Mouse (Mus musculus) intestine, postnatal 0 days (tissue): Measurements from ENCODE around the gene Ddx23. TPM values are rescaled to one million over a fixed set of nuclear protein-coding genes. Genes with fewer than 3 reads are reported as not detected.

Experiments
- ATAC-seq: fragments of 200-750 bp; cut with Nextera tagmentation; 2 replicates; pipeline ENCODE4 v1.8.0; 2017; ENCODE audit warnings: mild to moderate bottlenecking, moderate TSS enrichment, moderate library complexity
- H3K27ac ChIP-seq: fragments of 300-500 bp; sonication (generic); 2 replicates; pipeline ENCODE4 v1.5.1; 2014; ENCODE audit warnings: mild to moderate bottlenecking, low read depth, low read length, moderate library complexity
- H3K27me3 ChIP-seq: fragments of 300-500 bp; sonication (generic); replicated peaks from 2 replicates; pipeline ENCODE4 v1.6.1; 2014; ENCODE audit warnings: low read length, mixed read lengths; ENCODE audit not compliant: control insufficient read depth, insufficient read depth
- H3K36me3 ChIP-seq: fragments of 300-500 bp; sonication (generic); 2 replicates; pipeline ENCODE4 v1.6.1; 2014; ENCODE audit warnings: mild to moderate bottlenecking, moderate library complexity; ENCODE audit not compliant: control insufficient read depth, insufficient read depth
- H3K4me1 ChIP-seq: fragments of 300-500 bp; sonication (generic); replicated peaks from 2 replicates; pipeline ENCODE4 v1.6.1; 2014; ENCODE audit warnings: antibody characterized with exemption, low read length, mixed read lengths; ENCODE audit not compliant: control insufficient read depth, insufficient read depth
- H3K4me2 ChIP-seq: fragments of 300-500 bp; sonication (generic); replicated peaks from 2 replicates; pipeline ENCODE4 v1.6.1; 2014; ENCODE audit warnings: low read depth, mild to moderate bottlenecking, moderate library complexity
- H3K4me3 ChIP-seq: fragments of 300-500 bp; sonication (generic); 2 replicates; pipeline ENCODE4 v1.5.1; 2014; ENCODE audit warnings: low read depth, low read length
- H3K9ac ChIP-seq: fragments of 300-500 bp; sonication (generic); 2 replicates; pipeline ENCODE4 v1.6.1; 2014; ENCODE audit warnings: mild to moderate bottlenecking, low read depth, low read length
- H3K9me3 ChIP-seq: fragments of 300-500 bp; sonication (generic); 2 replicates; pipeline ENCODE4 v1.6.1; 2016; ENCODE audit warnings: mixed run types; ENCODE audit not compliant: control insufficient read depth
- CTCF ChIP-seq: sonication (generic); IDR thresholded peaks from 2 replicates; pipeline ENCODE4 v1.5.1; 2016; ENCODE audit warnings: low read depth, mild to moderate bottlenecking, control low read depth, antibody characterized with exemption, moderate library complexity
- WGBS: fragments of 180-500 bp; shearing (Covaris S2); extraction: QIAGEN DNeasy Blood & Tissue Kit; methylation state at CpG from one replicate; pipeline ENCODE4 v1.1.7; 2014; 5-methylcytosine and 5-hydroxymethylcytosine counted together
- polyA plus RNA-seq: library from polyadenylated mRNA; unstranded; fragments of >200 nt; fragmentation: Nextera tagmentation; extraction: Ambion mirVana; gene quantifications from 2 replicates; pipeline ENCODE4 v1.2.1, GENCODE M21; 2015

Gene Ddx23
- polyA plus RNA-seq, 1 experiment from 2014 or later = 9.0 TPM

- TF ChIP-seq CTCF = no peak
- Histone ChIP-seq H3K4me2 (peak overlapping the region; percentile 65), H3K4me1 (peaks cover 9% of the 10 kb centered on the region), H3K27ac (peak overlapping the region; percentile 29), H3K4me3 (peak overlapping the region; percentile 27), H3K9ac (peak overlapping the region; percentile 34), H3K9me3 (no peaks in the 10 kb centered on the region), H3K27me3 (no peaks in the 10 kb centered on the region), H3K36me3 (peaks cover 61% of the 10 kb centered on the region)
- ATAC-seq = peak; percentile 32; the same call in 1 of the 2 replicates
- 24% methylated on average over 13 of the region's 13 CpGs for WGBS
Measured at GRCm38 (mm10) chr15:98602191-98602881, 60.4 kb downstream of the Ddx23 start.

- Histone ChIP-seq H3K4me1 (peaks cover 6% of the 10 kb centered on the region), H3K36me3 (peaks cover 66% of the 10 kb centered on the region), H3K9me3 (no peaks in the 10 kb centered on the region), H3K4me3 (peak overlapping the region; percentile 27), H3K9ac (0 out of 2 replicates have a peak overlapping the region, but pooled peaks have one; percentile 34), H3K27ac (0 out of 2 replicates have a peak overlapping the region, but pooled peaks have one; percentile 29), H3K27me3 (no peaks in the 10 kb centered on the region), H3K4me2 (peak overlapping the region; percentile 65)
- no peak for TF ChIP-seq CTCF
- 54% methylated on average over 7 of the region's 7 CpGs for WGBS
- ATAC-seq = no peak
Measured at GRCm38 (mm10) chr15:98601832-98602190, 60.9 kb downstream of the Ddx23 start.

- Histone ChIP-seq H3K9me3 (no peaks in the 10 kb centered on the region), H3K4me2 (no peak overlapping the region; the same call in 1 of the 2 replicates), H3K4me3 (no peak overlapping the region), H3K27ac (no peak overlapping the region), H3K27me3 (no peaks in the 10 kb centered on the region), H3K9ac (no peak overlapping the region), H3K4me1 (peaks cover 6% of the 10 kb centered on the region), H3K36me3 (peaks cover 81% of the 10 kb centered on the region)
- ATAC-seq = no peak
- 86% methylated on average over 12 of the region's 12 CpGs for WGBS
- TF ChIP-seq CTCF = no peak
Measured at GRCm38 (mm10) chr15:98600036-98600709, 62.5 kb downstream of the Ddx23 start.

GRCm38 (mm10) chr15:98596609-98597008, 66.1 kb downstream of the Ddx23 start:
- Histone ChIP-seq H3K27ac (no peak overlapping the region), H3K36me3 (peaks cover 97% of the 10 kb centered on the region), H3K4me2 (no peak overlapping the region), H3K9ac (no peak overlapping the region), H3K9me3 (no peaks in the 10 kb centered on the region), H3K27me3 (no peaks in the 10 kb centered on the region), H3K4me1 (no peaks in the 10 kb centered on the region; the same call in 1 of the 2 replicates), H3K4me3 (no peak overlapping the region)
- ATAC-seq = no peak
- no peak for TF ChIP-seq CTCF
- WGBS = 90% methylated on average over 14 of the region's 14 CpGs

Other genes starting within 250 kb of the Ddx23 start
- gene Olfr282, start 231.7 kb downstream of the Ddx23 start, polyA plus RNA-seq = not detected in 2 replicates
- not detected in 2 replicates for gene Olfr281, start 210.3 kb downstream of the Ddx23 start, polyA plus RNA-seq
- gene OR5BS1P, start 193.0 kb downstream of the Ddx23 start, polyA plus RNA-seq = not detected in 2 replicates
- gene Lalba, start 180.2 kb downstream of the Ddx23 start, polyA plus RNA-seq = 0.34 and 0.56 TPM in 2 replicates
- gene Olfr279, start 170.5 kb downstream of the Ddx23 start, polyA plus RNA-seq = not detected in 2 replicates
- gene Kansl2, start 128.6 kb downstream of the Ddx23 start, polyA plus RNA-seq = 42.1 and 42.3 TPM in 2 replicates
- 21.1 and 25.0 TPM in 2 replicates for gene Ccnt1, start 92.0 kb downstream of the Ddx23 start, polyA plus RNA-seq
- not detected in 2 replicates for gene 4930415O20Rik, start 91.9 kb downstream of the Ddx23 start, polyA plus RNA-seq
- 10.6 and 11.1 TPM in 2 replicates for gene Adcy6, start 52.8 kb downstream of the Ddx23 start, polyA plus RNA-seq
- 9.3 and 10.3 TPM in 2 replicates for gene Cacnb3, start 32.1 kb downstream of the Ddx23 start, polyA plus RNA-seq
- 1.1 and 1.4 TPM in 2 replicates for gene Rnd1, start 14.6 kb upstream of the Ddx23 start, polyA plus RNA-seq
- 0.27 and 0.38 TPM in 2 replicates for gene Ccdc65, start 45.3 kb upstream of the Ddx23 start, polyA plus RNA-seq
- gene Fkbp11, start 65.3 kb upstream of the Ddx23 start, polyA plus RNA-seq = 30.9 and 32.4 TPM in 2 replicates
- 31.8 and 35.3 TPM in 2 replicates for gene Arf3, start 100.3 kb upstream of the Ddx23 start, polyA plus RNA-seq
- 0.08 TPM in 1 of 2 replicates, not detected in the other for gene Wnt10b, start 115.3 kb upstream of the Ddx23 start, polyA plus RNA-seq
- gene Wnt1, start 127.0 kb upstream of the Ddx23 start, polyA plus RNA-seq = not detected in 2 replicates
- 0.07 TPM in 1 of 2 replicates, not detected in the other for gene Ddn, start 146.6 kb upstream of the Ddx23 start, polyA plus RNA-seq
- gene Prkag1, start 168.6 kb upstream of the Ddx23 start, polyA plus RNA-seq = 67.0 and 67.3 TPM in 2 replicates
- 5.3 and 6.5 TPM in 2 replicates for gene Kmt2d, start 208.3 kb upstream of the Ddx23 start, polyA plus RNA-seq
- 9.4 and 9.7 TPM in 2 replicates for gene Rhebl1, start 231.6 kb upstream of the Ddx23 start, polyA plus RNA-seq
- 0.88 and 0.93 TPM in 2 replicates for gene Dhh, start 235.6 kb upstream of the Ddx23 start, polyA plus RNA-seq